Mouse (Mus musculus): ENCODE measurements around the gene Vps33a. TPM values are rescaled to one million over a fixed set of nuclear protein-coding genes. Genes with fewer than 3 reads are reported as not detected.

Vps33a gene
- polyA plus RNA-seq, 1 experiment from 2014 or later, result 44.7 TPM

- H3K27ac ChIP-seq (ENCODE audit: low read length), result no peak overlapping the region
- H3K4me3 ChIP-seq (ENCODE audit: low read depth, low read length), result no peak overlapping the region
- H3K27me3 ChIP-seq (ENCODE audit: control insufficient read depth, insufficient read depth, low read depth, low read length), result no peaks in the 10 kb centered on the region
- H3K4me1 ChIP-seq (ENCODE audit: control insufficient read depth, insufficient read depth, low read length), result peaks cover 3% of the 10 kb centered on the region; the same call in 1 of the 2 replicates
- H3K9me3 ChIP-seq (replicated peaks; ENCODE audit: control insufficient read depth, low read length, poor library complexity, severe bottlenecking), result no peaks in the 10 kb centered on the region
- no peak for ATAC-seq
- peaks cover 17% of the 10 kb centered on the region for H3K36me3 ChIP-seq (ENCODE audit: control insufficient read depth, insufficient read depth, low read length)
- no peak overlapping the region for H3K9ac ChIP-seq (ENCODE audit: low read depth, low read length)
- WGBS, result 44% methylated on average over 6 of the region's 6 CpGs
- H3K4me2 ChIP-seq (ENCODE audit: low read length), result no peak overlapping the region
Observed at GRCm38 (mm10) chr5:123599319-123599718, 26.5 kb upstream of the Vps33a start.

DNA sequence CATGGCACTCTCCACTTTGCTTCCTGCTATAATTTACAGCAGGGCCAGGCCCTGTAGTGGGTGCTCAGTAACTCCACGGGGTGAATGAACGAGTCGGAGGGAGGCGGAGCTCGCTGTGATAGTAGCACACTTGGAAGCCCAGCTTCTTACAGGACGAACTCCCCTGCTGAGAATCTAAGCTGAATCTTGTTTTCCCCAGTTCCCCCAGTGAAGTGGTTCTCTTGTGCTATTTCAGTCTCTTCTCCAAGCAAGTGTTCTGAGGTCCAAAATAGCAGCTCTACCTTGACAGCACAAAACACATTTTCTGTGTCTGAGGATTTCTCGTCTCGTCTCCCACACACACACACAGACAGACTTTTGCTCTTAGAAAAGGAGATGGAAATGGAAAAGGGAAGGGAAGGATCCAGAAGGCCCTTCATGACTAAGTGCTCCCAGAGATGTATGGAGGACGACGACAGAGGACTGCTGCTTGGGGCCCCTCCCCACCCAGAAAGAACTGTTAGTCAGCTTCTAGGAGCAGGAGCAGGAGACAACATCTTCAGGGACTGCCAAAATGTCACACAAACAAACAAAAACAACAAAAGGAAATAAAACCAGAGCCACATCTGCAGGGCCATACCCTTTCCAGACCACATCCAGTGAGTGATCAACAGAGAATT, 20.9 kb upstream of the Vps33a start:
- H3K27me3 ChIP-seq (ENCODE audit: control insufficient read depth, insufficient read depth, low read depth, low read length), result no peaks in the 10 kb centered on the region
- H3K4me3 ChIP-seq (ENCODE audit: low read depth, low read length), result no peak overlapping the region
- no peak overlapping the region for H3K27ac ChIP-seq (ENCODE audit: low read length)
- no peak overlapping the region for H3K9ac ChIP-seq (ENCODE audit: low read depth, low read length)
- no peaks in the 10 kb centered on the region for H3K4me1 ChIP-seq (ENCODE audit: control insufficient read depth, insufficient read depth, low read length)
- no peak for ATAC-seq
- no peaks in the 10 kb centered on the region for H3K9me3 ChIP-seq (replicated peaks; ENCODE audit: control insufficient read depth, low read length, poor library complexity, severe bottlenecking)
- H3K4me2 ChIP-seq (ENCODE audit: low read length), result no peak overlapping the region
- WGBS, result 83% methylated on average over 10 of the region's 10 CpGs
- H3K36me3 ChIP-seq (ENCODE audit: control insufficient read depth, insufficient read depth, low read length), result peaks cover 23% of the 10 kb centered on the region; the same call in 1 of the 2 replicates

DNA sequence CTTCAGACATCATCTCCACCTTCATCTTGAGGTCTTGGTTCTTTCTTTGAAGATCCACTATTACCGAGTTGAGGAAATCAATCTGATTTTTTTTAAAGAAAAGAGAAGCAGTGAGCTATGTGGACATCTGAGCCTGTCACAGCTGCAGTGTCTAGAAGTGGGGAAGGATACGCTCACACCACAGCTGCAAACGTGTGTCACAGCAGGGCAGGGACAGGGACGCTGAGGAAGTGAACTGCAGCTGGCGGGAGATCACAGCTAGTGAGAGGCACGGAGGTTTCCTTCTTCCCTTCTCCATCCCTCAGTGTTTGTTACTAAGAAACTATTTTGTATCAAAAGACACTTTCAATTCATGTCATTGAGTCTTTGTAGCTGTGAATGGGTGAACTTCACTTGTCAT, 7.2 kb upstream of the Vps33a start:
- ATAC-seq, result no peak
- 84% methylated on average over 6 of the region's 6 CpGs for WGBS
- Histone ChIP-seq H3K36me3 (ENCODE audit: control insufficient read depth, insufficient read depth, low read length) (peaks cover 47% of the 10 kb centered on the region), H3K4me3 (ENCODE audit: low read depth, low read length) (no peak overlapping the region), H3K4me1 (ENCODE audit: control insufficient read depth, insufficient read depth, low read length) (no peaks in the 10 kb centered on the region), H3K27me3 (ENCODE audit: control insufficient read depth, insufficient read depth, low read depth, low read length) (no peaks in the 10 kb centered on the region), H3K4me2 (ENCODE audit: low read length) (no peak overlapping the region), H3K27ac (ENCODE audit: low read length) (no peak overlapping the region), H3K9ac (ENCODE audit: low read depth, low read length) (no peak overlapping the region), H3K9me3 (replicated peaks; ENCODE audit: control insufficient read depth, low read length, poor library complexity, severe bottlenecking) (no peaks in the 10 kb centered on the region)

- WGBS, result 86% methylated on average over 3 of the region's 3 CpGs
- Histone ChIP-seq H3K27ac (ENCODE audit: low read length) (no peak overlapping the region), H3K36me3 (ENCODE audit: control insufficient read depth, insufficient read depth, low read length) (peaks cover 32% of the 10 kb centered on the region)
Observed at GRCm38 (mm10) chr5:123576696-123577095, 3.9 kb upstream of the Vps33a start.

GRCm38 (mm10) chr5:123573362-123573761, 524 bp upstream of the Vps33a start:
- Histone ChIP-seq H3K4me3 (ENCODE audit: low read depth, low read length) (peak overlapping the region; percentile 92), H3K36me3 (ENCODE audit: control insufficient read depth, insufficient read depth, low read length) (peaks cover 14% of the 10 kb centered on the region; the same call in 1 of the 2 replicates), H3K9me3 (replicated peaks; ENCODE audit: control insufficient read depth, low read length, poor library complexity, severe bottlenecking) (no peaks in the 10 kb centered on the region), H3K27me3 (ENCODE audit: control insufficient read depth, insufficient read depth, low read depth, low read length) (no peaks in the 10 kb centered on the region), H3K27ac (ENCODE audit: low read length) (no peak overlapping the region), H3K4me2 (ENCODE audit: low read length) (peak overlapping the region; percentile 49), H3K9ac (ENCODE audit: low read depth, low read length) (peak overlapping the region; percentile 30; the same call in 1 of the 2 replicates), H3K4me1 (ENCODE audit: control insufficient read depth, insufficient read depth, low read length) (peaks cover 10% of the 10 kb centered on the region)
- 70% methylated on average over 8 of the region's 8 CpGs for WGBS
- ATAC-seq, result 0 out of 2 replicates have a peak, but pooled peaks have one; percentile 4

More at GRCm38 (mm10) chr5:123576696-123577095, 3.9 kb upstream of the Vps33a start:
- no peaks in the 10 kb centered on the region for H3K27me3 ChIP-seq (ENCODE audit: control insufficient read depth, insufficient read depth, low read depth, low read length)
- no peak for ATAC-seq
- no peak overlapping the region for H3K4me3 ChIP-seq (ENCODE audit: low read depth, low read length)
- no peak overlapping the region for H3K9ac ChIP-seq (ENCODE audit: low read depth, low read length)
- H3K9me3 ChIP-seq (replicated peaks; ENCODE audit: control insufficient read depth, low read length, poor library complexity, severe bottlenecking), result no peaks in the 10 kb centered on the region
- H3K4me2 ChIP-seq (ENCODE audit: low read length), result no peak overlapping the region
- H3K4me1 ChIP-seq (ENCODE audit: control insufficient read depth, insufficient read depth, low read length), result peaks cover 6% of the 10 kb centered on the region

DNA sequence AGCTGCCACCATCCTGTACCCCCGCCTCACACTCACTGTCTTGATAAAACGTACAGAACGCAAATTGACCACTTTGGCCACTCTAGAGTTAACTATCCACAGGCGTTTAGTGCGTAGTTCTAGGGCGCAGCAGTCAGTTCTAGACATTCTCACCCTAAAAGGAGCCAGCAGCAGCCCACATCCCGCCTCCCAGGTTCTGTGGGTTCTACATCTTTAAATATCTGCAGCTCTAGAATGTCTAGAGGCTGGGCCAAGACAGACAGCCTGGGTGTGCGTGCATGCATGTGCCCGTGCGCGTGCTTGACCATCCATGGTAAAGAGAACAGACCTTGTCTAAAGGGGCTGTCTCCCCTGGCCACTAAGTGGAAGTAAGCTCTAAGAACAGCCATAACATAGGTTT, 11.7 kb downstream of the Vps33a start:
- Histone ChIP-seq H3K9me3 (replicated peaks; ENCODE audit: control insufficient read depth, low read length, poor library complexity, severe bottlenecking) (no peaks in the 10 kb centered on the region), H3K27ac (ENCODE audit: low read length) (no peak overlapping the region), H3K9ac (ENCODE audit: low read depth, low read length) (no peak overlapping the region), H3K36me3 (ENCODE audit: control insufficient read depth, insufficient read depth, low read length) (peaks cover 37% of the 10 kb centered on the region), H3K27me3 (ENCODE audit: control insufficient read depth, insufficient read depth, low read depth, low read length) (no peaks in the 10 kb centered on the region), H3K4me1 (ENCODE audit: control insufficient read depth, insufficient read depth, low read length) (no peaks in the 10 kb centered on the region), H3K4me3 (ENCODE audit: low read depth, low read length) (no peak overlapping the region), H3K4me2 (ENCODE audit: low read length) (no peak overlapping the region)
- ATAC-seq, result no peak
- 95% methylated on average over 11 of the region's 11 CpGs for WGBS

GRCm38 (mm10) chr5:123559588-123559987, 13.2 kb downstream of the Vps33a start:
- Histone ChIP-seq H3K27me3 (ENCODE audit: control insufficient read depth, insufficient read depth, low read depth, low read length) (no peaks in the 10 kb centered on the region), H3K4me2 (ENCODE audit: low read length) (no peak overlapping the region), H3K27ac (ENCODE audit: low read length) (no peak overlapping the region), H3K9me3 (replicated peaks; ENCODE audit: control insufficient read depth, low read length, poor library complexity, severe bottlenecking) (no peaks in the 10 kb centered on the region), H3K4me1 (ENCODE audit: control insufficient read depth, insufficient read depth, low read length) (no peaks in the 10 kb centered on the region), H3K9ac (ENCODE audit: low read depth, low read length) (no peak overlapping the region), H3K4me3 (ENCODE audit: low read depth, low read length) (no peak overlapping the region), H3K36me3 (ENCODE audit: control insufficient read depth, insufficient read depth, low read length) (peaks cover 33% of the 10 kb centered on the region)
- 95% methylated on average over 8 of the region's 8 CpGs for WGBS
- no peak for ATAC-seq

DNA sequence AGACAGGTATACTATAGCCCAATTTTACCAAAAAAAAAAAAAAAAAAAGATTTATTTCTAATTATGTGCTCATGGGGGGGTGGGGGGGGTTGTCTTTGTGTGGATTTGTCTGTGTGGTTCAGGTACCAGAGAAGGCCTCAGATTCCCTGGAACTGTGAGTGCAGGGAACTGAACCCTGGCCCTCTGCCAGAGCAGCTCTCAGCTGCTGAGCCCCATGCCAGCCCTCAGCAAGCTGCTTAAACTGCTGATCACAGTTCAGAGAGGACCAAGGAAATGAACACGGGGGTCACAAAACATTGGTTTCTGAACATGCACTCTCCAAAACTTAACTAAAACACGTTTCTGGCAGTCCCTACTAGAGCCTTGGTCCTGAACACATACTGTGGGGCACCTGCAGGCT, 16.4 kb downstream of the Vps33a start:
- no peaks in the 10 kb centered on the region for H3K27me3 ChIP-seq (ENCODE audit: control insufficient read depth, insufficient read depth, low read depth, low read length)
- no peak overlapping the region for H3K9ac ChIP-seq (ENCODE audit: low read depth, low read length)
- no peak overlapping the region for H3K4me2 ChIP-seq (ENCODE audit: low read length)
- H3K27ac ChIP-seq (ENCODE audit: low read length), result no peak overlapping the region
- no peak for ATAC-seq
- H3K4me1 ChIP-seq (ENCODE audit: control insufficient read depth, insufficient read depth, low read length), result no peaks in the 10 kb centered on the region
- H3K9me3 ChIP-seq (replicated peaks; ENCODE audit: control insufficient read depth, low read length, poor library complexity, severe bottlenecking), result no peaks in the 10 kb centered on the region
- H3K36me3 ChIP-seq (ENCODE audit: control insufficient read depth, insufficient read depth, low read length), result peaks cover 21% of the 10 kb centered on the region
- H3K4me3 ChIP-seq (ENCODE audit: low read depth, low read length), result no peak overlapping the region
- 61% methylated on average over 2 of the region's 2 CpGs for WGBS

DNA sequence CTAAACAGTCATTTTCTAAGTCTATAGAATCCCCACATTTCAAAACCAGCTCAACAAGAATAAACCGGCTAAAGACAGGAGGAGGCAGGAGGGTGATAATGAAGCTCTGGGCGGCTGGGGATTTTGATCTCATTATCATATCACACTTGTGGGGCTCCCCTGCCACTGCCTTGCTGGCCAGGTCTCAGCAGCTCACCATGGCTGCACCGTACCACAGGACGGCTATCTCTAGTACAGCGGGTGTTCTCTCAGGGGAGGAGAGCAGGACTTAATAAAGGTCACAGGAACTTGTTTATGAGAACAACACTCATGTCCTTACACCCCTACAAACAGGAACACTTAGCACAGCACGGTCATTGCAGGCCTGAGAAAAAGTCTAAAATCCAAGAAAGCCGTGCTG, 17.1 kb downstream of the Vps33a start:
- Histone ChIP-seq H3K4me3 (ENCODE audit: low read depth, low read length) (no peak overlapping the region), H3K36me3 (ENCODE audit: control insufficient read depth, insufficient read depth, low read length) (peaks cover 21% of the 10 kb centered on the region), H3K4me2 (ENCODE audit: low read length) (no peak overlapping the region), H3K27me3 (ENCODE audit: control insufficient read depth, insufficient read depth, low read depth, low read length) (no peaks in the 10 kb centered on the region), H3K9ac (ENCODE audit: low read depth, low read length) (no peak overlapping the region), H3K9me3 (replicated peaks; ENCODE audit: control insufficient read depth, low read length, poor library complexity, severe bottlenecking) (no peaks in the 10 kb centered on the region), H3K27ac (ENCODE audit: low read length) (no peak overlapping the region), H3K4me1 (ENCODE audit: control insufficient read depth, insufficient read depth, low read length) (no peaks in the 10 kb centered on the region)
- WGBS, result 91% methylated on average over 7 of the region's 7 CpGs
- ATAC-seq, result no peak
